Mouse (Mus musculus) heart, postnatal 0 days (tissue): ENCODE measurements around the gene Mylk.

ENCODE experiments used
- CTCF ChIP-seq: IDR thresholded peaks from 2 replicates; pipeline ENCODE4 v1.5.1; 2016; ENCODE audit warnings: antibody characterized with exemption, control low read depth, low read depth
- EP300 ChIP-seq: IDR thresholded peaks from 2 replicates; pipeline ENCODE4 v1.6.1; 2016; ENCODE audit warnings: antibody characterized with exemption, low read depth

- no peak for TF ChIP-seq CTCF
- TF ChIP-seq EP300 = no peak
Observed at GRCm38 (mm10) chr16:34902761-34903160, 157.8 kb downstream of the Mylk start.
